Mouse (Mus musculus) spleen, embryonic (tissue): ENCODE data around the gene Dnajb13.
"Not testable (repeated sequence)": the region's sequence is repeated elsewhere in the genome, so short reads cannot be mapped to it uniquely, and the experiment has no call there.

Source experiments
- CTCF ChIA-PET: fragments of 350-600 bp; sonication (Branson Sonifier 250); formaldehyde crosslinking; loops from one replicate; lab custom pipeline; 2022; lab: Charles Lee

Dnajb13 gene

GRCm38 (mm10) chr7:100493117-100493483, 21.7 kb downstream of the Dnajb13 start, which contains the start of gene Ucp2:
Gene Ucp2 (plus strand): TSS chr7:100493337.
- CTCF ChIA-PET: interaction anchor here (0.6 kb wide), 1 partner anchor 301 kb away, joined by 5 read pairs; no protein-coding TSS in a partner anchor

- CTCF ChIA-PET: no interaction called here
These were observed 22.2 kb downstream of the Dnajb13 start for GRCm38 (mm10) chr7:100492391-100493116.

GRCm38 (mm10) chr7:100488474-100489048, 26.2 kb downstream of the Dnajb13 start:
- CTCF ChIA-PET: no interaction called here

DNA sequence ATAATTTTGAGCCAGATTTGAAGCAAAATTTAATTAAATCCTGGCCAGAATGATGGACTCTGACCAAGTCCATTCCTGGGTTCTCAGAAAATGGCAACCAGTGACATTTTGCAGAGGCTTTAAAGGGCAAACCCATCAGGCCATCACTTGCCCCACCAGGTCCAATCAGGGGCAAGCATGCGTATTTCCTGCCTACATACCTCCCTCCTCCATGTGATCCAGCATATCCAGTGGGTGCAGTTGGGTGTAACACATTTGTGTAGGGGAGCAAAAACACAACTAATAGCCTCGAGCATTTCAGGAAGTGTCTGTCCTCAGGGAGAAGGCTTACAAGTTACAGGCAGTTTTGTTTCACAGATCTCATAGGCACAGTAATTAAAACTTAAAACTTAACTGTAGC, 27.5 kb downstream of the Dnajb13 start:
- CTCF ChIA-PET: no interaction called here

DNA sequence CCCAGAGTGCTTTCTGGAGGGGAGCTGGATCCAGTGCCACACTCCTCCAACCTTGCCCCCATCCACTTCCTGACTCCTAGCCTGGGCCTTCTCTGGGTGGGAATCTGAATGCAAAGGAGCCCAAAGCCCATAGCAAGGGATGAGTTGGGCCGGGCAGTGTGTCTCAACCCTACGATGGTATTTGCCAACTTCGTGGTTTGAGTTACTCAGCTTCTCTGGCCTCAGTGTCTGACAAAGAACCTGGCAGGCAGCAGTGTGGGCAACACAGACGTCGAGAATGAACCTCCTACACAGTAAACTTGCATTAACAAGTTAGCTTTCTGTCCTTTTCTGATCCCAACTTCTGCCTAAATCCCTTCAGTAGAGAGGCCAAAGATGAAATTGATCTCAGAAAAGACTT, 30.3 kb downstream of the Dnajb13 start:
- CTCF ChIA-PET: interaction anchor here (0.6 to 0.7 kb wide), 2 partner anchors 973 to 1736 kb away, joined by 5 to 15 read pairs; no protein-coding TSS in a partner anchor

DNA sequence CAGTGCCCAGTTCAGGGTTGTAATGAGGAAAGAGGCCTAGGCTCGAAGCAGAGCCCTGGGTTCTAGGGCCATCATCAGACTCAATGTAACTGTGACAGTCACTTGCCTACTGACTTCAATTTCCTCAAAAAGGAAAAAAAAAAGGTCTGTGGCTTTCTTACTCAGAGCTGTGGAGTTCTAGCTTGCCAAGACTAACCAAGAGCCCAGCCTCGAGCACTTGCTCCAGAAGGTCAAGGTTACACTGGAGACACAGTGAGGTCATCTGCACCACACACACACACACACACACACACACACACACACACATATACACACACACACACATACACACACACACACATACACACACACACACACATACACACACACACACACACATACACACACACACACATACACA, 32.7 kb downstream of the Dnajb13 start:
- CTCF ChIA-PET: not testable (repeated sequence)

- CTCF ChIA-PET: no interaction called here
These were observed 34.6 kb downstream of the Dnajb13 start for GRCm38 (mm10) chr7:100480175-100480574.

- CTCF ChIA-PET: no interaction called here
These were observed 35.0 kb downstream of the Dnajb13 start for GRCm38 (mm10) chr7:100479823-100480164.

DNA sequence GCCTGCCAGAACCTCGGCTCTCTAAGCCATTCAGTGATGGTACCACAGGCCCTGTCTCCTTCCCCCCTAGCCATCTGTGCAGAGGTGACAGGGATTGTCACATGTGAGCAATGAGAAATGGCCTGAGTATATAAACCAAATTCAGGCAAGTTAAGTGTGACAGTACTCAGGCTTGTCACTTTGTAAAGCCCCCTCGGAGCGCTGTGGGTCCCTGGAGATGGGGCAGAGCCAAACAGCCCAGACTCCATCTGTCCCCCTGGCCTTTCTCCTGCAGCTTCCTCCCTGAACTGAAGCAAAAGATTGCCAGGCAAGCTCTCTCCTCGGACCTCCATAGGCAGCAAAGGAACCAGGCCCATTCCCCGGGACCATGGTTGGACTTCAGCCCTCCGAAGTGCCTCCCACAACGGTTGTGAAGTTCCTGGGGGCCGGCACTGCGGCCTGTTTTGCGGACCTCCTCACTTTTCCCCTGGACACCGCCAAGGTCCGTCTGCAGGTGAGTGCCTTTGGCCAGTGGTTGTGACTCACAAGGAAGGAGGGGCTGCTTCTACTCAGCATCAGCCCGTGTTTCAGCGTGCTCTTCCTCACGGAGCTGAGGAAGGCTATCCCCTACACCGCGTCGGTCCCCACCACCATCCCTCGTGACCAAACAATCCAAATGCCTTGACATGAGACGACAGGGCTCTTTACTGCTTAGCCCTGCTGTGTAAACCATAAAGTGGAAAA, 35.5 kb downstream of the Dnajb13 start:
- CTCF ChIA-PET: no interaction called here

DNA sequence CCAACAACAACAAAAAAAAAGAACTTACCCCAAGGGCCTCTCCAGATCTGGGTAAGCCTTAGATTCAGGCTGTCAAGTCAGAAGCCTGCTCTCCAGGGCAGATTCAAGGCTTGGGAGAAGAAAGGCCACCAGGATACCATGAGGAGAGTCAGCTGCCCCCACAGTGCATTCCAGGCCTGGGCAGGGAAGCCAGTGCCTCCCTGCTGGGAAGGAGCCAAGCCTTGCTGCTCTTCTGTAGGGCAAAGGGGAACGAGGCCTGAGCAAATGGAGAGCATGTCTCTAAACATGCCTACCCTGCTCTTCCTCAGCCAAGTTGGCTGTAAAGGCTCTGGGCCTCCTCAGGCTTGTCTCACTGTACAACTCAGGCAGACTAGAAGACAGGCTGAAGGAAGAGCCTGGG, 40.1 kb downstream of the Dnajb13 start:
- CTCF ChIA-PET: no interaction called here

DNA sequence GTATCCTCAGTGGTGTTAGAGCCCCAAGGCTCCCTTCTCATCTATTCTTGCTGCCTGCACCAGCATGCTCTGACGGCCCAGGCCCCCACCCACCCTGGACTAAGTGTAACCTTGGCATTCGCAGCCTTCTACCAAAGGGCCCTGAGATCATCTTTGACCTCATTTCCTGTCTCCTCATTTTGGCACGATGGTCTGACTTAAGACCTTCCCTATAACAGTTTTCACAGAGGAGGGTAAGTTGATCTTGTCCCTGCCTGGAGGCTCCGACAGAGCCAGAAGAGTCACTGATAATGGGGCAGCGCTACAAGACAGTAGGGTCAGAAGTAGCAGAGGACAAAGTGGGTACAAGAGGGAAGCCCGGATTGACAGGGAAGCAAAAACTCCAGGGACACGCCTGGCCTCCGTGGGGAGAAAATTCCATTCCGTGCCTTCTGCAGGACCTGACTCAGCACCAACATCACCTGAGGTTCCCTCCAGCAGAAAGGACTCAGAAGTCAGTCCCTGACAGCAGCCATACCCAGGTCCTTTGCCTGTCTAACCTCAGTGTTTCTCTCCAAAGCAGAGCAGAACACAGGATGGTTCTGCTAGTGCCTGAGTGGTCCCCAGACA, 40.8 kb downstream of the Dnajb13 start:
- CTCF ChIA-PET: no interaction called here

- CTCF ChIA-PET: no interaction called here
These were observed 42.0 kb downstream of the Dnajb13 start, which contains the start of gene Ucp3 for GRCm38 (mm10) chr7:100472777-100473176. Gene Ucp3 (plus strand): TSS chr7:100472990.

- CTCF ChIA-PET: interaction anchor here (0.6 to 0.7 kb wide), 2 partner anchors 303 to 1931 kb away, joined by 3 to 6 read pairs; no protein-coding TSS in a partner anchor
These were observed 43.4 kb downstream of the Dnajb13 start for GRCm38 (mm10) chr7:100471407-100471797.

DNA sequence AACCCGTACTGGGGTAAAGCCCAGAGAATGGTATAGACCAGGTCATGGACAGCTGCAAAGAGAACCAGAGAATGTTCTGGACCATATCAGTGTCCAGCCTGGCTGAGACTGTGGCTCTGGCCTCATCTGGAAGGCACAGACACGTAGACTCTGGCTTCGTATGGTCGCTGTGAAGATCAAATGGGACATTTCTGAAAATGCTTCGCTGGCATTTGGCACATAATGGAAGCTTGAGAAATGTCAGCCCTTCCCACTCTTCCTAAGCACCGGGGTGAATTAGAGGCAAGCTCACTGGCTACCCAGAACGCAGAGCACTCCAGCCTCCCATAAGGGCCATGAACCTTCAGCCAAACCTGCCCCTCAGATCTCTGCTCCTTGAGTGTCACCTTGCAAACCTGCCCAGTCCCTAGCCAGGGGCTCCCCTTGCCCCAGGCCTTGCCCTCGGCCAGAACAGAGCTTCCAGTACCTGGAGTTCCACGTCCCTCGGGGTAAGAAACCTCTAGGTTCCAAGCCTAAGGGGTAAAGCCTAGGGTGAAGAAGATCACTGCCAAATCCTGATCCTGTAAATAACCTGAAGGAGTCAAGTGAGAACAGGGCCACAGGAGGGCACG, 43.9 kb downstream of the Dnajb13 start:
- CTCF ChIA-PET: interaction anchor here (0.6 kb wide), 1 partner anchor 304 kb away, joined by 3 read pairs; no protein-coding TSS in a partner anchor

GRCm38 (mm10) chr7:100469502-100469901, 45.3 kb downstream of the Dnajb13 start:
- CTCF ChIA-PET: interaction anchor here (0.5 kb wide), 1 partner anchor 66 kb away, joined by 3 read pairs; no protein-coding TSS in a partner anchor

DNA sequence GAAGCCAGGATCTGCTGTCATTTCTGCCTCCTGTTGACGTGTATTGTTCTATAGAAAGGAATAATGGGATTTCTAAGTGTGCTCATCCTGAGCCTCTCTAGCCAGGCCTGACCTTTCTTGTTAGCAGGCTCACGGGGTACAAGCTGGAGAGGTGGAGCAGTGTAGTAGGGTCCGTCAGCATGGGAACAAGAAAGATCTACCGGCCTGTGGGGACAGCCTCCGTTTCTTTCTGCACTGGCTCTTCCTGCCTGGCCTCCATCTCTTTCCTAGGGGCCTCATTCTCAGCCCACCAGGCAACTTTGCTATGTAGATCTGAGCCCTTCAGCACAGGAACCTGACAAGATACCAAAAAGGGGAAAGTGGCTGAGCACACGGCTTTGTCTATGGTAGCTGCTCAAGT, 46.0 kb downstream of the Dnajb13 start:
- CTCF ChIA-PET: no interaction called here

DNA sequence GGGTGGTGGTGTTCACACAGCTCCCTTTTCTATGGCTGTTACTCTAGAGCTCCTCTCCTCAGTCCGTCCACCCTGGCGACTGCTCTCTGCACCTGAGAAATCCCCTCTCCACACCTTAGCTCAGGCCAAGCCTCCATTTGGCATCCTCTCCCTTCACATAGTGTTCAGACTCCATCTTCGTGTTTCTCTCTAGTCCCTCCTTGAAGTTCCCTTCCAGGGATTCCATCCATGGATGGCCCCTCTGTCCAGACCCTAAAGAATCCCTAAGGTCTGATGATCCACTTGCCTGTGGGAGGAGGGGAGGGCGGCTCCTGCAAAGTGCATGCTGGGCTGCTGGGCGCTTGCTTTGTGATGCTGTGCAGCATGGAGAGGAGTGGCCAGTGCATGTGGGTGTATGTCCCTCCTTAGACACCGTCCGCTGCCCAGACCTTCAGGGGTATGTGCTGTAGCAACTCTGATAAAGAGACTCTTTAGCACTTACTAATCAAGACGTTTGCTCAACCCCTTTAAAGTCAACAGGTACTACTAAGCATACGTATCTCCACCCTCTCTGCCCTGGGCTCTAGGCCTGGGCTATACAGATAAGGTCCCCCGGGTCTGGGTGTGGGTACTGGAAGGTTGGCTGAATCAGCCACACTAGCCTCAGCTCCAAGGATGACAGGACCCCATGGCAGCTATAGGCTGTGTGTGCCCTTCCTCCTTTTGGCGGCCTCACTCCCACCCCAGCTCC, 47.8 kb downstream of the Dnajb13 start:
- CTCF ChIA-PET: no interaction called here

DNA sequence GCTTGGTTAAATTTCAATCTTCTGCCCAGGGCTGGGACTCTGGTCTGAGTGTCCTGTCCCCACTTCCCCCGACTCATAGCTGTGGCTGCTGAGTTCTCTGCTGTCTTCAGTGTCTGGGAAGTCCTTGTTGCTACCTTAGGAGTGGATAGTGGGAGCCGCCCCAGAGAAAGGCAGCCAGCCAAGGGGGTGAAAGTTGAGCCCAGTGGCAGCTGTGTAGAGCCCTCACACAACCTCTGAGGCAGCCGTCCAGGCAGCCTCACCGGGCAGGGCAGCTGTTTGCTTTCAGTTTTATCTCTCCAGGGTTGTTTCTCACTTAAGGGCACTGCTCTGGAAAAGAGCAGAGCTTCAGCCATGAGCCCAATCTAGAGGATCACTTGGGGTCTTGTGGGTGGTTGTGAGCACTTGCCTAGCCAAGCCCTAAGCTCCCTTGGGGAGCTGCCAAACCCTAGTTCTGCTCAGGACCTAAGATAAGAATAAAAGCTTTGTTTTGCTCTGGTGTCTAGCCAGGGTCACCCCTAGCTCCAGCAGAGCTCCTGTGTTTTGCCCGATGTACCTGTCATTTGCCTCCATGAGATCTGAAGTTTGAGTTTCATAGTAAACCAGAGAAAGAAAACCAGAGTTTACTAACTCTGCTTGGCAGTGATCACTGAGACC, 49.0 kb downstream of the Dnajb13 start:
- CTCF ChIA-PET: no interaction called here

DNA sequence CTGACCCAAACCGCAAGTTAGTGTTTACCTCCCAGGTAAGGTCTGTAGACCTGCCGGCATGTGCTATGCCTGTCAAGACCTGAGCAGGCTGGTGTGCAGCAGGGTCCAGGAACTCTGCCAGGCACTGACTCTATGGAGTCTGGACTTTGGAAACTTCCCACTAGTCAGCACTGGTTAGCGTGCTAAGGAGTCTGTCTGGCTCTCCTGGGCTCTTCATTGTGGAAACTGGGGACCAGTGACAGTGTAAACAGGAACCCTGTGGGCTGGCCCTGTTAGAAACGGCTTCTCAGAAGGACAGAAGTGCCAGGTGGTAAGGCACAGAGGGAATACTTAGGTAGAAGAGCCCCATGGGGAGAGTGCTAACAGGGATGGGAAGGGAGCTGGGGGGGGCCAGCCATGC, 49.5 kb downstream of the Dnajb13 start:
- CTCF ChIA-PET: no interaction called here

GRCm38 (mm10) chr7:100464248-100464647, 50.5 kb downstream of the Dnajb13 start:
- CTCF ChIA-PET: no interaction called here
